Mouse (Mus musculus) olfactory bulb, adult 2 months (tissue): ENCODE measurements around the gene Traf3ip3. TPM values are rescaled to one million over a fixed set of nuclear protein-coding genes. Genes with fewer than 3 reads are reported as not detected.
A peak's percentile ranks its signal among the peaks of the same experiment; 100 is the strongest.

Source experiments
- H3K27ac ChIP-seq: fragments of 200-500 bp; 2 replicates; pipeline ENCODE4 v1.5.1; 2012; ENCODE audit warnings: low read depth, low read length; ENCODE audit not compliant: insufficient read depth
- H3K4me1 ChIP-seq: fragments of 200-500 bp; 2 replicates; pipeline ENCODE4 v1.6.1; 2012; ENCODE audit warnings: low read length; ENCODE audit not compliant: control insufficient read depth, insufficient read depth
- H3K4me3 ChIP-seq: fragments of 200-500 bp; 2 replicates; pipeline ENCODE4 v1.5.1; 2012; ENCODE audit warnings: mild to moderate bottlenecking, low read depth, low read length, moderate library complexity; ENCODE audit not compliant: insufficient read depth
- CTCF ChIP-seq: fragments of 200-500 bp; IDR thresholded peaks from 2 replicates; pipeline ENCODE4 v1.5.1; 2012; ENCODE audit warnings: low read depth, mild to moderate bottlenecking, low read length, moderate library complexity; ENCODE audit not compliant: insufficient read depth
- POLR2A ChIP-seq: fragments of 200-500 bp; IDR thresholded peaks from 2 replicates; pipeline ENCODE4 v1.6.1; 2012; ENCODE audit warnings: mild to moderate bottlenecking, low read depth, low read length, moderate library complexity; ENCODE audit not compliant: insufficient read depth
- WGBS: fragments of 180-500 bp; shearing (Covaris S2); methylation state at CpG from one replicate; pipeline ENCODE4 v1.1.7; 2018; 5-methylcytosine and 5-hydroxymethylcytosine counted together
- polyA plus RNA-seq: library from polyadenylated mRNA; stranded (reverse); fragments of >200 nt; gene quantifications from 2 replicates; pipeline ENCODE4 v1.2.4, GENCODE M21; 2012; ENCODE audit warnings: low replicate concordance; ENCODE audit not compliant: missing spikeins, insufficient read depth, insufficient read length

Gene Traf3ip3
- polyA plus RNA-seq, 1 experiment, result not detected

DNA sequence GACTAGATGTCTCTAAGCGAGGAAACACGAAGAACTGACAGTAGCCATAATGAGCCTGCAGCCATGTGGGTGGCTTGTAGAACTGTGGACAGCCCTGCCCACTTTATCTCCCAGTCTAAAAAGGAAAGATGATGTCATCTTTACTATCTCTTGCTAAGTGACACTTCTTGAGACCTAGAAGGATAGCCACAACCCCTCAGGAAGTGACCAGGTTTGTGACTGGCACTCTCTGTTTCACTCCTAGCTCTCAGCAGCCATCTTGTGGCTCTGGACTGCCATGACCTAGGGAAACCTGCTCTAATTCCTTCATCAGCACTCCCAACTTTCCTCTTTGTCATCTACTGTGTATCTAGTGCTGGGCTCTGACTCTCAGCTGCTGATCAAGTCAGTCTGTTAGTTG is 3.2 kb downstream of the Traf3ip3 start:
- Histone ChIP-seq H3K27ac (no peak overlapping the region), H3K4me1 (no peaks in the 10 kb centered on the region), H3K4me3 (no peak overlapping the region)
- TF ChIP-seq POLR2A (no peak), CTCF (no peak)
- WGBS, result 91% methylated on average over 2 of the region's 2 CpGs

- no peaks in the 10 kb centered on the region for H3K4me1 ChIP-seq
- no peak overlapping the region for H3K4me3 ChIP-seq
- no peak for TF ChIP-seq POLR2A
- no peak for TF ChIP-seq CTCF
- WGBS, result 88% methylated on average over 18 of the region's 18 CpGs
- H3K27ac ChIP-seq, result no peak overlapping the region
Observed at GRCm38 (mm10) chr1:193197494-193198205, 3.9 kb downstream of the Traf3ip3 start.

- Histone ChIP-seq H3K4me1 (peaks cover under 1% of the 10 kb centered on the region; the same call in 1 of the 2 replicates), H3K27ac (no peak overlapping the region), H3K4me3 (no peak overlapping the region)
- TF ChIP-seq POLR2A (no peak), CTCF (no peak)
- 80% methylated on average over 3 of the region's 3 CpGs for WGBS
Observed at GRCm38 (mm10) chr1:193195169-193195810, 6.2 kb downstream of the Traf3ip3 start.

- 82% methylated on average over 3 of the region's 3 CpGs for WGBS
- H3K27ac ChIP-seq, result no peak overlapping the region
- TF ChIP-seq POLR2A, result no peak
- no peak for TF ChIP-seq CTCF
- H3K4me1 ChIP-seq, result peaks cover 7% of the 10 kb centered on the region
- no peak overlapping the region for H3K4me3 ChIP-seq
Observed at GRCm38 (mm10) chr1:193194416-193195140, 6.9 kb downstream of the Traf3ip3 start.

DNA sequence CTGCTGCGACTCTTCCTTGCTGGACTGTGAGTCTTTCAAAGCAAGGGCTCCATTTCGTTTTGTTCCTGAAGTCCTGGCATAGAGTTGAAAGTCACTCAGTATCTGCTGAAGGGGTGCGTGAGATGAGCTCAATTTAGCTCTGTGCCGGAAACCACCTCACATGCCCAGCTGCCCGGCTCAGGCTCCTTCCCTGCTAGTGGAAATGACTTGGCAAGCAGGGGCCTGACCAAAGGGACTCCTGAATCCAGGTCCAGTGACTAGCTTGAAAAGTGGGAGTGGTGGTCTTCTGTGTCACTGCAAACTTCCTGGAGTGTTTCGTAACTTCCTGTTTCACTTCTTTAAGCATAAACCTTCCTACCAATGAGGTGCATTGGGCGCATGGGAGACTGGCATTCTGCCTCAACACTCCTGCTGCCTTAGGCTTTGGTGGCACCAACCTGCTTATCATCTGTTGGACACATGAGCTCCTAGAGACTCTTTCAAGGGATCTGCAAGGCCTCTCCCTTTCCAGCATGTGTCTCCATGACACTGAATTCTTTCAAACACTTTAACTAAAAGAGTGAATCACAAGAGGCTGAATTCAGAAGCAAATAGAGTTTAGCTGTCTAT is 9.7 kb downstream of the Traf3ip3 start:
- H3K27ac ChIP-seq, result no peak overlapping the region
- no peak overlapping the region for H3K4me3 ChIP-seq
- WGBS, result 83% methylated on average over 7 of the region's 7 CpGs
- H3K4me1 ChIP-seq, result peaks cover 15% of the 10 kb centered on the region
- no peak for TF ChIP-seq CTCF
- TF ChIP-seq POLR2A, result no peak

- Histone ChIP-seq H3K4me1 (peaks cover 15% of the 10 kb centered on the region), H3K4me3 (no peak overlapping the region), H3K27ac (peak overlapping the region; percentile 91)
- WGBS, result 43% methylated on average over 3 of the region's 3 CpGs
- TF ChIP-seq POLR2A (no peak), CTCF (no peak)
Observed at GRCm38 (mm10) chr1:193189771-193190170, 11.7 kb downstream of the Traf3ip3 start.

- Histone ChIP-seq H3K4me3 (no peak overlapping the region), H3K4me1 (peaks cover 15% of the 10 kb centered on the region), H3K27ac (peak overlapping the region; percentile 91)
- WGBS, result 12% methylated on average over 9 of the region's 9 CpGs
- TF ChIP-seq POLR2A (no peak), CTCF (no peak)
Observed at GRCm38 (mm10) chr1:193189151-193189621, 12.3 kb downstream of the Traf3ip3 start.

DNA sequence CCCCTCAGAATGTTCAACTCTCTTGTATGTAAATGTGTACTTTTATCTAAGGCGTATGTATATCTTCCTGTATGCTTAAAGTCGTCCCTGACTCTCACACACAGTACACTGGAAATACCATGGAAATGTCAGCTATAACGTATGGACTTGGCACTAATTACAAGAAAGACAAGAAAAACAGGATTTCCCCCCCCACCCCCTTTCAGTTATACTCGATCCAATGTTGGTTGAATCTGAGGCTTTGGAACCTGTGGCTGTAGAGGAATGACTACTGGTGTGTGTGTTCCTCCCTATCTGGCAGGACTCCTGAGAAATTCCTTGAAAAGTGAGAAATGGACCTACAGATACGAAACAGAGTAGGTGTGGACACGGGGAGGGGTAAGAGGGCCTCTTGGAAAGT is 13.2 kb downstream of the Traf3ip3 start:
- H3K27ac ChIP-seq, result no peak overlapping the region

More for the DNA sequence above, 13.2 kb downstream of the Traf3ip3 start:
- Histone ChIP-seq H3K4me1 (peaks cover 15% of the 10 kb centered on the region), H3K4me3 (no peak overlapping the region)
- WGBS, result 87% methylated on average over 6 of the region's 6 CpGs
- TF ChIP-seq POLR2A (no peak), CTCF (no peak)
